Mouse (Mus musculus) urinary bladder, postnatal 25 days (tissue): ENCODE results near the gene Natd1.
"Not testable (repeated sequence)": the region's sequence is repeated elsewhere in the genome, so short reads cannot be mapped to it uniquely, and the experiment has no call there.

Experiments used
- DNase-seq: peaks from one replicate; pipeline ENCODE4 v3.0.0; 2022; ENCODE audit warnings: low spot score

Natd1 gene

DNA sequence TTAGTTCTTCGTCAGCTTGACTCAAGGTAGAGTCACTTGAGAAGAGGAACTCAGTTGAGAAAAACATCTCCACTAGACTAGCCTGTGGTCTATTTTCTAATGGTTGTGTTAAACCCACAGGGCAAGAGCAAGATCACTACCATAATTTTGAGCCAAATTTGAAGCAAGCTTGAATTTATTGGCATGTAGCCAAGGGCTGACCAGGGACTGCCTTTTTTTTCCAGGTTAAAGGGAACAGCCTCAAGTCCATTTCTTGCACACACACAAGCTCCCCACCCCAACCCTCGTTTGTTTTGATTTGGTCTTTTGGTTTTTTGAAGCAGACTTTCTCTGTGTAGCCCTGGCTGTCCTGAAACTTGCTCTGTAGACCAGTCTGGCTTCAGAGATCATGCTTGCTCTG is 24.7 kb downstream of the Natd1 start:
- DNase-seq, result no peak

DNA sequence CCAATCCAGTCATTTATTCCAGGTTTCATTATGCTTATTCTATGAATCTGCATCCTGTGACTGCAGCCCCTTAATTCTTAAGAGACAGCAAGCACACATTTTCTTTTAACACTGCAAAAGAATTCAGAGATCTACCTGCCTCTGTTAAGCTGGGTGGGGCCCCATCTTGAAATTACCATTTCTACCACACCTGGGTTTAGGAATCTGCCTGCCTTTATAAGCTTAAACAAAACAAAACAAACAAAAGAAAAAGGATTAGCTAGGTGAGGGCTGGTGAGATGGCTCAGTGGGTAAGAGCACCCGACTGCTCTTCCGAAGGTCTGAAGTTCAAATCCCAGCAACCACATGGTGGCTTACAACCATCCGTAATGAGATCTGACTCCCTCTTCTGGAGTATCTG is 27.6 kb downstream of the Natd1 start:
- not testable (repeated sequence) for DNase-seq

- no peak for DNase-seq
These were observed 32.2 kb downstream of the Natd1 start for GRCm38 (mm10) chr11:60882386-60882785.

DNA sequence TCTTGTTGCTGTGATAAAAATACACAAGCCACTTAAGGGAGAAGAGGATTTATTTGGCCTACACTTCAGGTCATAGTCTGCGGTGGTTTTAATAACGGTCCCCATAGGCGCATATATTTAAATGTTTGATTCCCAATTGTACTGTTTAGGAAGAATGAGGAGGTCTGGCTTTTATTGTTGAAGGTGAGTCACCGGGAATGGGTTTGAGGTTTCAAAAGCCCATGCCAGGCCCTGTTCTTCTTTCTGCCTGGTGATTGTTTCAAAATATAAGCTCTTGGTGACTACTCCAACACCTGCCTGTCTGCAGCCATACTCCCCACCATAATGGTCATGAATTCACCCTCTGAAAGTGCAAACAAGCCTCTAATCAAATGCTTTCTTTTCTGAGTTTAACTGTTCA is 34.0 kb downstream of the Natd1 start:
- no peak for DNase-seq

DNA sequence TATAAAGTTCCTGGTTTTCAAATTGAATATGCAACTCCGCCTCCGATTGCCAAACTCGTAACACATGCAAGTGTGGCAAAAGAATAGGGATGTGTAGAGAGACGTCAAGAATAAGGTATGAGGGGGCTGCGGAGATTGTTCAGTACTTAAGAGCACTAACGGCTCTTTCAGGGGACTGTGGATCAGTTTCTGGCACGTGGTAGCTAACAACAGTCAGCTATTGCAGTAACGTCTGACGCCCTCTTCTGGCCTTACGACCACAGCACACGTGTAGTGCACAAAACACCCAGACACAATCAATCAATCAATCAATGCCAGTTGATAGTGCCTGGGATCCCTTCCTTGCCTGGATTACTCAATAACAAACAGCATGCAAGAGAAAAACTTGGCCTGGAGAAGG is 35.1 kb downstream of the Natd1 start:
- peak; percentile 20 for DNase-seq

GRCm38 (mm10) chr11:60878675-60879294 is 35.8 kb downstream of the Natd1 start, which contains the start of gene Tmem11:
Tmem11 (minus strand) TSS chr11:60879272.
- DNase-seq, result peak; percentile 80

- DNase-seq, result peak; percentile 46
These were observed 36.4 kb downstream of the Natd1 start for GRCm38 (mm10) chr11:60878056-60878612.

GRCm38 (mm10) chr11:60873101-60873500 is 41.4 kb downstream of the Natd1 start:
- DNase-seq, result no peak

- DNase-seq, result no peak
These were observed 43.1 kb downstream of the Natd1 start for GRCm38 (mm10) chr11:60871409-60871808.

- DNase-seq, result not testable (repeated sequence)
These were observed 45.1 kb downstream of the Natd1 start for GRCm38 (mm10) chr11:60869471-60869870.

DNA sequence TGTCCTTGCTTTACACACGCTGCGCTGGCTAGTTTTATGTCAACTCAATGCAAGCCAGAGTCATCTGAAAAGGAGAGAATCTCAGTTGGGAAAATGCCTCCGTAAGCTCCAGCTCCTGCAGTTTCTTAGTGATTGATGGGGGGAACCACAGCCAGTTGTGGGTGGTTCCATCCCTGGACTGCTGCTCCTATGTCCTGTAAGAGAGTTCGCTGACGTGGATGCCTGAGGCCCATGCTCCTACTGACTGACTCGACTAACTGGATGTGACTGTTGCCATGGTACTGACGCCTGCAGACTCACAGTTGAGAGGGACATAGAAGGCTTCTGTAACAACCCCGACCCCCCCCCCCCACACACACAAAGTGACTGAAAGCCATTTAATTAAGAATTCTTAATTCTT is 46.6 kb downstream of the Natd1 start:
- DNase-seq, result no peak

DNA sequence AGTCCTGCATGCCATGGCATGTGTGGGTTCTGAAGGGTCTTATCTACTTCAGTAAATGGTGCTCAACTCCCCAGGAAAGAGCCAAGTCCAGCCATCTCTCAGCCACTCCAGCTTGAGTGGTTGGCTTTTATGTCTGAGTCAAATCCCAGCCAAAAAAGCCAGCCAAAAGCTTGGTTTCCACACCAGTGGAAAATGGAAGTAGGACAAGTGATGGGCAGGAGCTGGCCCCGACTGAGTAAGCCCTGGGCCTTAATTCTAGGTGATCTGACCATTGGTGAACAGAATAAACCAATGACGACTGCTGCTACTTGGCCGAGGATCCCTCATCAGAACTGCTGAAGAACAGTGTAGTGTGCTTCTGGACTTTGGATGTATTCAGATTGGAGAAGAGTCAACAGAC is 47.1 kb downstream of the Natd1 start:
- DNase-seq, result no peak

DNA sequence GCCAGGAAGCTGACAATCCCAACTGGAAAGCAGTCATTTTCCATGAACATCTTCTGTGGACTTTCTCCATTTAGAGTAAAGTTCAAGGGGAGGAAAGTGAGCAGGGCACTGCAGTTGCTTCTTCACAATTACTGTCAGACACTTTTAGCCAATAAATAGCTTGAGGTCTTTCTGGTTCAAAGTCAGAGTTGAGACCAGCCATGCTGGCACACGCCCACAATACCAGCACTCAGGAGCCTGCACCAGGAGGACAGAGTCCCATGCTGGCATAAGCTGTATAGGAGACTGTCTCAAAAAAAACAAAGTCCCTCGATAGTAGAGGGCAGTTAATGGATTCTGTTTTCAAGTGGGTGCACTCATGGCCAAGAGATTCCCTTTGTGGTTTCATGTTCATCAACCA is 48.5 kb downstream of the Natd1 start:
- DNase-seq, result no peak

DNA sequence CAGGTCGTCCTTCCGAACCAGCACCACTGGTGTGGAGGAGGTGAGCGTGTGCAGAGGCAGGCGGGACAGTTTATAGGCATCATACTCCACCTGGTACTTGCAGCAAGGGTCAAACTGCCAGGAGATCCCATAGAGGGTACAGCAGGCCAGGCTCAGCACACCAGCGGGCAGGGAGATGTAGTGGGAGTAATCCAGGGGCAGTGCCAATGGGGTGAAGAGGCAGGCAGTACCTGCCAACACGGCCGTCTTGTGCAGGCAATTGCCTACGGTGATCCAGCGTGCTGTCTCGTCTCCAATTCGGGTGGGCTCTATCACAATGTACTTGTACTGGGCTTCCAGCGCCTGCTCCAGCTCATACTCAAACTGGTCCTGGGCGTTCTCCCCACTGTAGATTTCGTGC is 49.6 kb downstream of the Natd1 start:
- DNase-seq, result no peak

DNA sequence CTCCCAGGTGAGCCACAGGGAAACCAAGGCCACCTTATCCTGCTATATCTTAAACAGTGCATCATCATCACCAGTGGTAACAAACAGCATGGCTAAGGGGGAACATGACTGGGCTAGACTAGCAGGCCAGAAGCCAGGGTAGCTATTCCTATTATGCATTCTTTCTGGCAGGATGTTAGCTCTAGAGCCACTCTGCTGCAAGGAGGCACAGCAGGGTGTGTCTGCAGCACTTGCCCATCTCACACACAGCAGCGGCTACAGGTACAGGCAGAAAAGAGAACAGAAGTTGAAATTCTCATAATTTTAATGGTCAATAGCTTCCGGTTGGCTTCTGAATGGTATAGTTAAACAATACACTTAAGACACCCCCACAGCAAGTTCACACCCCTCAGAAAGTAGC is 50.4 kb downstream of the Natd1 start:
- no peak for DNase-seq

- no peak for DNase-seq
These were observed 51.4 kb downstream of the Natd1 start for GRCm38 (mm10) chr11:60863196-60863595.

DNA sequence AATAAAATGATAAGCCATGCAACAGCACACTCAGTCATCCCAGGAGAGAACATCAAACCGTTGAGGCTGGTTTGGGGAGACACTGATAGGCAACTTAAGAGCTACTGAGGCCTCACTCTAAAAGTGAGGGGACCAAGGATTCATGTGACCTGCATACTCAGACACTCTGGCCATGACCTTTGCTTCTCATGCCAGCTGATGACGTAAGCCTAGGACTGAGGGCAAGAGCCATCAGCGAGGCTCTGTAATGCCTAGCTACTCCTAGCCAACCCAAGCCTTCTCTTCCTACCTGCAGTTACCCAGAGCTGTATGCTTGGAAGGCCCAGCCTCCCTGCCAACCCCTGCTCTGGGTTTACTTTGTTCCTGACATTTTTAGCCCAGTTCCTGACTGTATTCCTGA is 52.6 kb downstream of the Natd1 start:
- DNase-seq, result no peak

- no peak for DNase-seq
These were observed 58.0 kb downstream of the Natd1 start for GRCm38 (mm10) chr11:60856587-60856986.
